Mouse (Mus musculus): ENCODE data around the gene Mmrn2. TPM values are rescaled to one million over a fixed set of nuclear protein-coding genes. Genes with fewer than 3 reads are reported as not detected.
"Not testable (repeated sequence)": the region's sequence is repeated elsewhere in the genome, so short reads cannot be mapped to it uniquely, and the experiment has no call there.

The Mmrn2 gene
- total RNA-seq, 1 experiment from 2014 or later, result not detected

- no peak for ATAC-seq (replicated peaks; ENCODE audit: low read depth, poor library complexity, severe bottlenecking)
These were observed 15.0 kb upstream of the Mmrn2 start for GRCm38 (mm10) chr14:34360251-34360650.

- no peak for ATAC-seq (replicated peaks; ENCODE audit: low read depth, poor library complexity, severe bottlenecking)
These were observed 13.1 kb upstream of the Mmrn2 start for GRCm38 (mm10) chr14:34362135-34362534.

DNA sequence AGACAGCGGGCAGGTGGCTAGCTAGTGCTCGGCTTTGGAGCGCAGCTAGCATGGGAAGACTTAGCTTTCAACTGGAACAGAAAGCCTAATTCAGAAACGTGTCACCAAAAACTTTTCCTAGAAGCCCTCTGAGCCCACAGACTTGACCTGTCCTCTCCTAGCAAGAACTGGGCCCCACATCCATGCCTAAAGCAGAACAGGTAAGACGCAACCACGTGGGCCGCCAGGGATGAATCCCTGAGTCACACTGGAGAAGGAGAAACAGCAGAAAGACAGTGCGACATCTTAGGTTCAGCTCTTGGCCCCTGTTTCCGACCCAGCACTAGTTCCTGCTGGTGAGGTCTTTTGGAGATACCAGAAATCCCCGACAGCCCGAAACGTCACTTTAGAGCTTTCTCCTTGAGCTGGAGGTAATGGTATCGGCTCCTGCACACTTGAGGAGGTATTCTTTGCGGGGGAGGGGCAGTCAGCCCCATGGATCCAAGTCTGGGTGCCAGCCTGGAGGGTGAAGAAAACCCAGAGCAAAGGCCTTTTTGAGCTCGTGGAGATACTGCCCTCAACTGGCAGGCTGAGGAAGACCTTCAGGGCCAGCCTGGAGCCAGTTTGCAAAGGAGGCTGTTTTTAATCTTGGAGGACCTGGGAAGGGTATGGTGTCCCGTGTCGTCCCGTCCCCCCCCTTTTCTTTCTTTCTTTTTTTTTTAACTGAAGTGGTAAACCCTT is 12.4 kb upstream of the Mmrn2 start:
- ATAC-seq (replicated peaks; ENCODE audit: low read depth, poor library complexity, severe bottlenecking), result peak; percentile 67

- ATAC-seq (replicated peaks; ENCODE audit: low read depth, poor library complexity, severe bottlenecking), result peak; percentile 92
These were observed 11.6 kb upstream of the Mmrn2 start for GRCm38 (mm10) chr14:34363490-34364253.

GRCm38 (mm10) chr14:34364254-34365146 is 10.8 kb upstream of the Mmrn2 start:
- not testable (repeated sequence) for ATAC-seq (replicated peaks; ENCODE audit: low read depth, poor library complexity, severe bottlenecking)

- no peak for ATAC-seq (replicated peaks; ENCODE audit: low read depth, poor library complexity, severe bottlenecking)
These were observed 10.1 kb upstream of the Mmrn2 start for GRCm38 (mm10) chr14:34365147-34365507.

GRCm38 (mm10) chr14:34370203-34370602 is 5.1 kb upstream of the Mmrn2 start:
- no peak for ATAC-seq (replicated peaks; ENCODE audit: low read depth, poor library complexity, severe bottlenecking)

GRCm38 (mm10) chr14:34370921-34371320 is 4.3 kb upstream of the Mmrn2 start:
- no peak for ATAC-seq (replicated peaks; ENCODE audit: low read depth, poor library complexity, severe bottlenecking)

DNA sequence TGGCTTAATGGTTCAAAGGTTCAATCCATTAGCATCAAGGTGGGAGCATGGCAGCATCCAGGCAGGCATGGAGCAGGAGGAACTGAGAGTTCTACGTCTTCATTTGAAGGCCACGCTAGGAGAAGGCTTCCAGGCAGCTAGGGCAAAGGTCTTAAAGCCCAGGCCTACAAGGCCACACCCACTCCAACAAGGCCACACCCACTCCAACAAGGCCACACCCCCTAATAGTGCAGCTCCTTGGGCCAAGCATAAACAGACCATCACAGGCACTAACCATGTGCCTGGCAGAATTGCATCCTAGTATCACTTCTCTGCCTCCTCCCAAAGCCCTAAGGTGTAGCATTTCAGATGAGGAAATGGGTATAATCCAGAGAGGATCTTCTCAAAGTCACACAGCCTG is 3.5 kb upstream of the Mmrn2 start:
- no peak for ATAC-seq (replicated peaks; ENCODE audit: low read depth, poor library complexity, severe bottlenecking)

DNA sequence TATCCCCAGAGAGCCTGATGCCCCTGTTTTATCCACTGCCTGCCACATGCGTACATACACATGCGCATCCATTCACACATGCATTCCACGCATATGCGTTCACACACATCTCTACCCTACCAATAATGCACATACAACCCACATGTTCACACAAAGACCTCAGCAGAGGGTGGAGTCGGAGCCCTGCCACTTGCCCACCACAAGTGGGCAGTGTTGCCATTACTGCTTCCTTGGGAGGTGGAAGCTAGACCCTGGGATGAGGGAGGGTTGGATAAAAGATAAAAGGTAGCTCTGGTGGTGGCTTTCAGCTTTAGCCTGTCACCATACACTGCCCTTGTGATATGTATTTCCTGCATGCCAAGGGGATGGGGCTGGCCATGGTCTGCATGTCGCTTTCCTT is 2.6 kb upstream of the Mmrn2 start:
- 0 out of 2 replicates have a peak, but pooled peaks have one; percentile 45 for ATAC-seq (replicated peaks; ENCODE audit: low read depth, poor library complexity, severe bottlenecking)

- no peak for ATAC-seq (replicated peaks; ENCODE audit: low read depth, poor library complexity, severe bottlenecking)
These were observed 1.7 kb upstream of the Mmrn2 start for GRCm38 (mm10) chr14:34373581-34373980.

DNA sequence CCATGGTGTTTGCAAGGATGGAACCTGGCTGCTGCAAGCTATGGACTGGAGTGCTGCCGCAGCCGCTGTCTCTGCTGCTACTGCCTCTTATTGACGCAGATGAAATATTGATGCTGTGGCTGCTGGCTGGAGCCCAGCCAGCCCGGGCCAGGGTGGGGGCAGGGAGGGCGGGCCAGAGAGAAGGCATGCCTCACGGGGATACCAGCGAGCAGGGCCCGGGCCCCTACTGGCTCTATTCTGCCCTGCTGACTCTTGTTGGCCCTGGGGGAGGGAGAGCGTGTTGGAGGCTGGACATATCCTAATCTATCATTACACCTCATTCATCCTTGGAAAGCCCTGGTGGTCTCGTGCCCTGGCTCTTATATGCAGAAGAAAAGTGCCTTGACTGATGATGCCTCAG is 688 bp upstream of the Mmrn2 start, which contains the start of gene Sncg:
Gene Sncg, minus strand, starts transcription at position 213 of the 400 bp plus-strand sequence.
- ATAC-seq (replicated peaks; ENCODE audit: low read depth, poor library complexity, severe bottlenecking), result no peak

GRCm38 (mm10) chr14:34375941-34376340 is 676 bp downstream of the Mmrn2 start:
- no peak for ATAC-seq (replicated peaks; ENCODE audit: low read depth, poor library complexity, severe bottlenecking)

- ATAC-seq (replicated peaks; ENCODE audit: low read depth, poor library complexity, severe bottlenecking), result no peak
These were observed 1.9 kb downstream of the Mmrn2 start for GRCm38 (mm10) chr14:34377121-34377520.

GRCm38 (mm10) chr14:34378560-34379331 is 3.5 kb downstream of the Mmrn2 start:
- ATAC-seq (replicated peaks; ENCODE audit: low read depth, poor library complexity, severe bottlenecking), result no peak

- ATAC-seq (replicated peaks; ENCODE audit: low read depth, poor library complexity, severe bottlenecking), result no peak
These were observed 7.8 kb downstream of the Mmrn2 start for GRCm38 (mm10) chr14:34382921-34383704.

DNA sequence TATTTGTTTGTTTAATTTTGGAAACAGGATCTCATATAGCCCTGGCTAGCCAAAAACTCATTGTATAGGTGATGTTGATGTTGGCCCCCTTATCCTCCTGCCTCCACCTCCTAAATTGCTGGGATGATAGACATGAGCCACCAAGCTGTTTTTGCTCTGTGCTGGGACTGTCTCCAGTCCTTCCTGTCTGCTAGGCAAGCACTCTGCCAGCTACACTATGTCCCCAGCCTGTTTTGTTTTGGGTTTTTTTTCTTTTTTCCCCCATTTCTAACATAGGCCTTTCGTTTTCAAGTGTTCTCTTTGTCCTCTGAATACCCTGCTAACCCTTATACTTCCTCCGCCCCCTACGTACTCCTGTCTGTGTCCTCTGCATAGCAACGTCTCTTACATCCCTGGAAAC is 18.0 kb downstream of the Mmrn2 start:
- ATAC-seq (replicated peaks; ENCODE audit: low read depth, poor library complexity, severe bottlenecking), result no peak

- ATAC-seq (replicated peaks; ENCODE audit: low read depth, poor library complexity, severe bottlenecking), result no peak
These were observed 22.6 kb downstream of the Mmrn2 start for GRCm38 (mm10) chr14:34397871-34398270.

- no peak for ATAC-seq (replicated peaks; ENCODE audit: low read depth, poor library complexity, severe bottlenecking)
These were observed 23.6 kb downstream of the Mmrn2 start for GRCm38 (mm10) chr14:34398901-34399300.

All from common myeloid progenitor, adult 5-6 weeks (primary cell).